Mouse (Mus musculus) midbrain, postnatal 0 days (tissue): ENCODE measurements around the gene Sptbn2. TPM values are rescaled to one million over a fixed set of nuclear protein-coding genes. Genes with fewer than 3 reads are reported as not detected.

Experiments used
- ATAC-seq: fragments of 200-750 bp; cut with Nextera tagmentation; 2 replicates; pipeline ENCODE4 v1.8.0; 2017; ENCODE audit warnings: moderate number of reproducible peaks, mild to moderate bottlenecking, moderate TSS enrichment, moderate library complexity; ENCODE audit not compliant: low FRiP score
- DNase-seq: peaks from one replicate; pipeline ENCODE4 v3.0.0-alpha.2; 2015; ENCODE audit warnings: low spot score
- H3K27ac ChIP-seq: fragments of 300-500 bp; sonication (generic); 2 replicates; pipeline ENCODE4 v1.5.1; 2014; ENCODE audit warnings: low read depth, mild to moderate bottlenecking, low read length, mixed read lengths
- H3K27me3 ChIP-seq: fragments of 300-500 bp; sonication (generic); 2 replicates; pipeline ENCODE4 v1.6.1; 2014; ENCODE audit warnings: low read length, control low read depth, mixed read lengths; ENCODE audit not compliant: insufficient read depth
- H3K36me3 ChIP-seq: fragments of 300-500 bp; sonication (generic); 2 replicates; pipeline ENCODE4 v1.6.1; 2014; ENCODE audit warnings: low read length, control low read depth, mixed read lengths; ENCODE audit not compliant: insufficient read depth
- H3K4me1 ChIP-seq: fragments of 300-500 bp; sonication (generic); 2 replicates; pipeline ENCODE4 v1.6.1; 2014; ENCODE audit warnings: mild to moderate bottlenecking, control low read depth, antibody characterized with exemption, low read length, mixed read lengths; ENCODE audit not compliant: insufficient read depth
- H3K4me2 ChIP-seq: fragments of 300-500 bp; sonication (generic); 2 replicates; pipeline ENCODE4 v1.6.1; 2014; ENCODE audit warnings: low read depth, mild to moderate bottlenecking, low read length, mixed read lengths; ENCODE audit not compliant: poor library complexity, severe bottlenecking
- H3K4me3 ChIP-seq: fragments of 300-500 bp; sonication (generic); 2 replicates; pipeline ENCODE4 v1.5.1; 2014; ENCODE audit warnings: low read depth, mild to moderate bottlenecking, low read length, moderate library complexity
- H3K9ac ChIP-seq: fragments of 300-500 bp; sonication (generic); replicated peaks from 2 replicates; pipeline ENCODE4 v1.6.1; 2014; ENCODE audit warnings: mild to moderate bottlenecking, low read length, moderate library complexity, mixed read lengths; ENCODE audit not compliant: poor library complexity, severe bottlenecking
- H3K9me3 ChIP-seq: fragments of 300-500 bp; sonication (generic); 2 replicates; pipeline ENCODE4 v1.6.1; 2016; ENCODE audit warnings: low read length, control low read depth
- CTCF ChIP-seq: IDR thresholded peaks from 2 replicates; pipeline ENCODE4 v1.5.1; 2016; ENCODE audit warnings: antibody characterized with exemption, mild to moderate bottlenecking
- WGBS: fragments of 180-500 bp; shearing (Covaris S2); extraction: QIAGEN DNeasy Blood & Tissue Kit; methylation state at CpG from one replicate; pipeline ENCODE4 v1.1.7; 2014; 5-methylcytosine and 5-hydroxymethylcytosine counted together
- polyA plus RNA-seq: library from polyadenylated mRNA; unstranded; fragments of >200 nt; fragmentation: Nextera tagmentation; extraction: Ambion mirVana; gene quantifications from 2 replicates; pipeline ENCODE4 v1.2.1, GENCODE M21; 2015
- total RNA-seq: library from RNA; depleted of rRNA; stranded (reverse); fragments of >200 nt; gene quantifications from 2 replicates; pipeline ENCODE4 v1.2.3, GENCODE M21; 2014

Gene Sptbn2
- total and polyA plus RNA-seq, 2 experiments from 2014 or later = 19.7 to 154 TPM

- H3K4me2 ChIP-seq = no peak overlapping the region
- no peaks in the 10 kb centered on the region for H3K4me1 ChIP-seq
- H3K27ac ChIP-seq = no peak overlapping the region
- H3K9ac ChIP-seq = no peak overlapping the region
- H3K27me3 ChIP-seq = no peaks in the 10 kb centered on the region
- H3K4me3 ChIP-seq = no peak overlapping the region
- peak; percentile 74 for TF ChIP-seq CTCF
- ATAC-seq = no peak
- peak; percentile 66 for DNase-seq
- 39% methylated on average over 5 of the region's 5 CpGs for WGBS
- no peaks in the 10 kb centered on the region for H3K9me3 ChIP-seq
- peaks cover 82% of the 10 kb centered on the region for H3K36me3 ChIP-seq
Measured at GRCm38 (mm10) chr19:4743524-4743923, 32.6 kb downstream of the Sptbn2 start.

GRCm38 (mm10) chr19:4744026-4744425 is 33.1 kb downstream of the Sptbn2 start:
- Histone ChIP-seq H3K27ac (no peak overlapping the region), H3K4me1 (no peaks in the 10 kb centered on the region), H3K9ac (no peak overlapping the region), H3K4me2 (no peak overlapping the region), H3K27me3 (no peaks in the 10 kb centered on the region), H3K36me3 (peaks cover 84% of the 10 kb centered on the region), H3K9me3 (no peaks in the 10 kb centered on the region), H3K4me3 (no peak overlapping the region)
- no peak for ATAC-seq
- no peak for TF ChIP-seq CTCF
- 81% methylated on average over 14 of the region's 14 CpGs for WGBS
- no peak for DNase-seq

GRCm38 (mm10) chr19:4745057-4745456 is 34.1 kb downstream of the Sptbn2 start:
- H3K4me1 ChIP-seq = no peaks in the 10 kb centered on the region
- no peak for TF ChIP-seq CTCF
- H3K27me3 ChIP-seq = no peaks in the 10 kb centered on the region
- no peaks in the 10 kb centered on the region for H3K9me3 ChIP-seq
- no peak overlapping the region for H3K9ac ChIP-seq
- 68% methylated on average over 9 of the region's 9 CpGs for WGBS
- no peak for ATAC-seq
- DNase-seq = peak; percentile 49
- H3K27ac ChIP-seq = no peak overlapping the region
- H3K36me3 ChIP-seq = peaks cover 82% of the 10 kb centered on the region
- no peak overlapping the region for H3K4me2 ChIP-seq
- no peak overlapping the region for H3K4me3 ChIP-seq

- Histone ChIP-seq H3K4me3 (no peak overlapping the region), H3K9me3 (no peaks in the 10 kb centered on the region), H3K27ac (no peak overlapping the region), H3K4me1 (no peaks in the 10 kb centered on the region), H3K9ac (no peak overlapping the region), H3K4me2 (no peak overlapping the region), H3K36me3 (peaks cover 82% of the 10 kb centered on the region), H3K27me3 (no peaks in the 10 kb centered on the region)
- no peak for ATAC-seq
- 90% methylated on average over 10 of the region's 10 CpGs for WGBS
- no peak for DNase-seq
- no peak for TF ChIP-seq CTCF
Measured at GRCm38 (mm10) chr19:4745681-4746080, 34.7 kb downstream of the Sptbn2 start.

- Histone ChIP-seq H3K4me1 (no peaks in the 10 kb centered on the region), H3K9ac (no peak overlapping the region), H3K36me3 (peaks cover 83% of the 10 kb centered on the region), H3K27ac (no peak overlapping the region), H3K4me2 (no peak overlapping the region), H3K27me3 (no peaks in the 10 kb centered on the region), H3K4me3 (no peak overlapping the region), H3K9me3 (no peaks in the 10 kb centered on the region)
- DNase-seq = no peak
- TF ChIP-seq CTCF = no peak
- no peak for ATAC-seq
- WGBS = 83% methylated on average over 14 of the region's 14 CpGs
Measured at GRCm38 (mm10) chr19:4746611-4747010, 35.6 kb downstream of the Sptbn2 start.

GRCm38 (mm10) chr19:4747631-4748312 is 36.8 kb downstream of the Sptbn2 start:
- Histone ChIP-seq H3K27me3 (no peaks in the 10 kb centered on the region), H3K27ac (no peak overlapping the region), H3K36me3 (peaks cover 82% of the 10 kb centered on the region), H3K4me3 (no peak overlapping the region), H3K4me1 (no peaks in the 10 kb centered on the region), H3K4me2 (no peak overlapping the region), H3K9ac (no peak overlapping the region), H3K9me3 (no peaks in the 10 kb centered on the region)
- 92% methylated on average over 9 of the region's 9 CpGs for WGBS
- no peak for ATAC-seq
- no peak for DNase-seq
- no peak for TF ChIP-seq CTCF
